Mouse (Mus musculus) kidney, adult 2 months (tissue): Measurements from ENCODE around the gene Lgmn. TPM values are rescaled to one million over a fixed set of nuclear protein-coding genes. Genes with fewer than 3 reads are reported as not detected.

ENCODE experiments used
- DNase-seq: peaks from one replicate; pipeline ENCODE4 v3.0.0; 2021
- H3K27ac ChIP-seq: fragments of 200-500 bp; 2 replicates; pipeline ENCODE4 v1.5.1; 2012; ENCODE audit warnings: low read depth, low read length, control low read depth, inconsistent platforms; ENCODE audit not compliant: insufficient read depth
- H3K27me3 ChIP-seq: fragments of 200-500 bp; replicated peaks from 2 replicates; pipeline ENCODE4 v1.6.1; 2012; ENCODE audit warnings: mild to moderate bottlenecking, moderate library complexity, low read length, inconsistent platforms; ENCODE audit not compliant: control insufficient read depth, insufficient read depth
- H3K36me3 ChIP-seq: fragments of 200-500 bp; 2 replicates; pipeline ENCODE4 v1.6.1; 2012; ENCODE audit warnings: mild to moderate bottlenecking, moderate library complexity, low read length, inconsistent platforms; ENCODE audit not compliant: control insufficient read depth, insufficient read depth
- H3K4me1 ChIP-seq: fragments of 200-500 bp; 2 replicates; pipeline ENCODE4 v1.6.1; 2011; ENCODE audit warnings: low read length; ENCODE audit not compliant: control insufficient read depth, insufficient read depth
- H3K4me3 ChIP-seq: fragments of 200-500 bp; 2 replicates; pipeline ENCODE4 v1.5.1; 2011; ENCODE audit warnings: mild to moderate bottlenecking, low read depth, low read length, control low read depth; ENCODE audit not compliant: insufficient read depth
- CTCF ChIP-seq: fragments of 200-500 bp; conservative IDR thresholded peaks from 2 replicates; pipeline ENCODE4 v1.5.1; 2011; ENCODE audit warnings: low read depth, mild to moderate bottlenecking, control low read depth, low read length, moderate library complexity, mixed read lengths; ENCODE audit not compliant: insufficient read depth, insufficient read length
- POLR2A ChIP-seq: fragments of 200-500 bp; IDR thresholded peaks from one replicate; pipeline ENCODE4 v1.6.1; 2011; ENCODE audit warnings: low read depth, low read length, control low read depth
- WGBS: fragments of 180-500 bp; shearing (Covaris S2); methylation state at CpG from one replicate; pipeline ENCODE4 v1.1.7; 2018; 5-methylcytosine and 5-hydroxymethylcytosine counted together
- polyA plus RNA-seq: library from polyadenylated mRNA; depleted of rRNA; stranded (reverse); fragments of >200 nt; gene quantifications from 2 replicates; pipeline ENCODE4 v1.2.3, GENCODE M21; 2012; rRNA removed

The Lgmn gene
- polyA plus RNA-seq, 1 experiment: 1,163 TPM

DNA sequence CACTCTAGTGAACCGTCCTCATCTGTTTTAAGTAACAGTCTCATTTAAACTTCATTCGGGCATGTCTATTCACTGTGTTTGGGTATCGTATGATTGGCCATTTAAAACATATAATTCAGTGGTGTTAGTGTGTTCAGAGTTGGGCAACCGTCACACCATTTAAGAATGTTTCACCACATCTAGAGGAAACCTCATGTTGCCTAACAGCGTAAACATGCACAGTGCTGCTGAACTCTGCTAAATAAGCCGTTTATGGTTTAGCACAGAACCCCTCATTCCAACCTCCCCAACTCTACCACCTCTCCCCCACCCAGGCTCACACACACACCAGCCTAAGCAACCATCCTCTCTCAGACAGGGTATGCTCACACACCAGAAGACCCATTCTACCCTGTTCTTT is 91.2 kb downstream of the Lgmn start:
- WGBS: 92% methylated on average over 6 of the region's 6 CpGs
- H3K27ac ChIP-seq: no peak overlapping the region
- no peaks in the 10 kb centered on the region for H3K4me1 ChIP-seq

DNA sequence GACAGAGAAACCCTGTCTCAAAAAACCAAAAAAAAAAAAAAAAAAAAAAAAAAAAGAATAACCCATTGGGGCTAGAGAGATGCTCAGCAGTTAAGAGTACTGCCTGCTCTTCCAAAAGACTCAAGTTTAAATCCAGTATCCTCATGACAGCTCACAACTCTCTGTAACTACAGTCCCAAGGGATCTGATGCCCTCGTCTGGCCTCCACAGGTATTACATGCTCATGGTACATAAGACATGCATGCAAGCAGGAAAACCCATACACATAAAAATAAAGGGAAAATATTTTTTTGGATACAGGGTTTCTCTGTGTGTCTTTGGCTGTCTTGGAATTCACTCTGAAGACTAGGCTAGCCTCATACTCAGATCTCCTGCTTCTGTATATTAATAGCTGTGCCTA is 93.1 kb downstream of the Lgmn start:
- TF ChIP-seq POLR2A: no peak
- peak; percentile 68 for TF ChIP-seq CTCF
- Histone ChIP-seq H3K27ac (no peak overlapping the region), H3K4me3 (no peak overlapping the region), H3K27me3 (no peaks in the 10 kb centered on the region), H3K36me3 (no peaks in the 10 kb centered on the region), H3K4me1 (no peaks in the 10 kb centered on the region)
- 43% methylated on average over 1 of the region's 1 CpGs for WGBS
- DNase-seq: peak; percentile 74

More for the DNA sequence above, 91.2 kb downstream of the Lgmn start:
- no peak for DNase-seq
- TF ChIP-seq CTCF (no peak), POLR2A (no peak)
- Histone ChIP-seq H3K4me3 (no peak overlapping the region), H3K27me3 (no peaks in the 10 kb centered on the region), H3K36me3 (no peaks in the 10 kb centered on the region; the same call in 1 of the 2 replicates)

GRCm38 (mm10) chr12:102345031-102345815 is 94.4 kb downstream of the Lgmn start:
- Histone ChIP-seq H3K27me3 (no peaks in the 10 kb centered on the region), H3K4me1 (no peaks in the 10 kb centered on the region), H3K36me3 (no peaks in the 10 kb centered on the region), H3K27ac (no peak overlapping the region), H3K4me3 (no peak overlapping the region)
- DNase-seq: no peak
- TF ChIP-seq CTCF: no peak
- TF ChIP-seq POLR2A: no peak
- WGBS: 78% methylated on average over 14 of the region's 14 CpGs

Other genes with a start within 250 kb of the Lgmn start
- gene Rin3, start 156.8 kb downstream of the Lgmn start, polyA plus RNA-seq: 11.6 and 15.4 TPM in 2 replicates
- 12.8 and 14.8 TPM in 2 replicates for gene Golga5, start 29.3 kb upstream of the Lgmn start, polyA plus RNA-seq
- 0.31 and 1.2 TPM in 2 replicates for gene Chga, start 115.2 kb upstream of the Lgmn start, polyA plus RNA-seq